Mouse (Mus musculus) ES-E14 (cell line): ENCODE data around the gene Mterf4. TPM values are rescaled to one million over a fixed set of nuclear protein-coding genes. Genes with fewer than 3 reads are reported as not detected.

Experiments
- DNase-seq: peaks from one replicate; pipeline ENCODE4 v3.0.0-alpha.2; 2013; ENCODE audit warnings: low read depth, low spot score
- H3K27ac ChIP-seq: 2 replicates; pipeline ENCODE4 v1.5.1; 2012; ENCODE audit warnings: low read depth, mild to moderate bottlenecking, low read length, moderate library complexity, mixed read lengths; ENCODE audit not compliant: poor library complexity, insufficient read depth, severe bottlenecking
- H3K36me3 ChIP-seq: 2 replicates; pipeline ENCODE4 v1.6.1; 2012; ENCODE audit warnings: mild to moderate bottlenecking, low read length, moderate library complexity, mixed read lengths; ENCODE audit not compliant: control insufficient read depth, poor library complexity, insufficient read depth, severe bottlenecking
- H3K4me1 ChIP-seq, 2 experiments: fragments of 150-350 bp in 1 of 2; sonication (generic) in 1 of 2; 2 replicates each; pipeline ENCODE4 v1.6.1; 2012; ENCODE audit warnings: low read length in 2 of 2, mild to moderate bottlenecking in 1 of 2, mixed read lengths in 1 of 2; ENCODE audit not compliant: control insufficient read depth in 2 of 2, insufficient read depth in 2 of 2, poor library complexity in 1 of 2
- H3K4me3 ChIP-seq, 2 experiments: fragments of 150-350 bp in 1 of 2; sonication (generic) in 1 of 2; 2 replicates each; pipeline ENCODE4 v1.5.1; 2012; ENCODE audit warnings: low read length in 2 of 2, low read depth in 1 of 2, mild to moderate bottlenecking in 1 of 2, mixed read lengths in 1 of 2; ENCODE audit not compliant: insufficient read depth in 1 of 2, poor library complexity in 1 of 2, severe bottlenecking in 1 of 2
- H3K9ac ChIP-seq: 2 replicates; pipeline ENCODE4 v1.6.1; 2012; ENCODE audit warnings: low read depth, mild to moderate bottlenecking, low read length, mixed read lengths; ENCODE audit not compliant: poor library complexity, insufficient read depth, severe bottlenecking
- H3K9me3 ChIP-seq: fragments of 150-350 bp; sonication (generic); 2 replicates; pipeline ENCODE4 v1.6.1; 2012; ENCODE audit warnings: low read depth, mild to moderate bottlenecking, low read length; ENCODE audit not compliant: control insufficient read depth, insufficient read depth
- CHD2 ChIP-seq: IDR thresholded peaks from 2 replicates; pipeline ENCODE4 v1.6.1; 2014; ENCODE audit warnings: mild to moderate bottlenecking, low read depth, low read length, inconsistent platforms
- HCFC1 ChIP-seq: IDR thresholded peaks from 2 replicates; pipeline ENCODE4 v1.6.1; 2012; ENCODE audit warnings: low read length, inconsistent platforms, borderline replicate concordance; ENCODE audit not compliant: insufficient read depth
- MAFK ChIP-seq: IDR thresholded peaks from 2 replicates; pipeline ENCODE4 v1.6.1; 2014; ENCODE audit warnings: mild to moderate bottlenecking, low read depth, low read length, inconsistent platforms; ENCODE audit not compliant: insufficient read depth
- ZC3H11A ChIP-seq: IDR thresholded peaks from 2 replicates; pipeline ENCODE4 v1.6.1; 2012; ENCODE audit warnings: low read depth, mild to moderate bottlenecking, inconsistent platforms, low read length, borderline replicate concordance
- ZNF384 ChIP-seq: IDR thresholded peaks from 2 replicates; pipeline ENCODE4 v1.6.1; 2012; ENCODE audit warnings: low read depth, low read length, inconsistent platforms
- in situ Hi-C, 2 experiments: fragments of 600-800 bp; cut with MboI; formaldehyde crosslinking; loops; one replicate each; pipeline ENCODE4 v1.15.1; 2025; ENCODE audit warnings: low sequenced_read_pairs in 2 of 2, inconsistent platforms in 1 of 2; ENCODE audit not compliant: unreplicated experiment in 2 of 2
- total RNA-seq: library from RNA; depleted of rRNA; stranded (reverse); fragments of 300-350 nt; gene quantifications from 2 replicates; pipeline ENCODE4 v1.2.3, GENCODE M21; 2012; rRNA removed

Mterf4 gene
- total RNA-seq, 1 experiment: 38.9 TPM

- no peaks in the 10 kb centered on the region for H3K9me3 ChIP-seq
- no peak for DNase-seq
- no peak overlapping the region for H3K4me3 ChIP-seq
- no peak overlapping the region for H3K27ac ChIP-seq
- H3K9ac ChIP-seq: no peak overlapping the region
- H3K4me1 ChIP-seq: peaks cover under 1 to 4% of the 10 kb centered on the region in 2 experiments; a peak in 2 of 4 replicates
- in situ Hi-C loops: no loop called here
- TF ChIP-seq CHD2 (no peak), ZC3H11A (no peak), MAFK (no peak), ZNF384 (no peak), HCFC1 (no peak)
- H3K36me3 ChIP-seq: peaks cover 12% of the 10 kb centered on the region; the same call in 1 of the 2 replicates
These were observed 48.2 kb downstream of the Mterf4 start for GRCm38 (mm10) chr1:93257560-93257959.

DNA sequence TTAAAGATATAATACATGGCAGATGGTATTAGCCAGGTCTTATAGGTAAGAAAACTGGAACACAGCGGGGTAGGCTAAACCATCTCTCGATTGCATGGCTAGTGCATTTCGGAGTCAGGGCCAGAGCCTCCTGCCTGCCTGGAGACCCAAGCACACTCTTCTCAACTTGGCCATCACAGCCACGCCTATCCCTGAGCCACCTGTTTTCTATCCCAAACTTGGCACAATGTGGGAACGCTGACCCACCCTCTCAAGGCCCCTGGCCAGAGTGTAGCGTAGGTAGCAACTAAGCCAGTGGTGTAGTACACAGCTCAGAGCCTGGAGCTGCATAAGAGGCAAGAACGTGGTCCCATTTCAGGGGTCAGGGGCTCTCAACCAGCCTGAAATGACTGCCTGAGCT lies 50.0 kb downstream of the Mterf4 start:
- TF ChIP-seq ZNF384 (no peak), ZC3H11A (no peak), HCFC1 (no peak), CHD2 (no peak), MAFK (no peak)
- DNase-seq: no peak
- H3K9ac ChIP-seq: no peak overlapping the region
- H3K4me3 ChIP-seq: no peak overlapping the region
- no peaks in the 10 kb centered on the region for H3K9me3 ChIP-seq
- peaks cover 6% of the 10 kb centered on the region; the same call in 1 of the 2 replicates for H3K36me3 ChIP-seq
- in situ Hi-C loops: no loop called here
- no peak overlapping the region for H3K27ac ChIP-seq
- H3K4me1 ChIP-seq: peaks cover 2 to 6% of the 10 kb centered on the region in 2 experiments; a peak in 2 of 4 replicates

- DNase-seq: no peak
- Histone ChIP-seq H3K9me3 (no peaks in the 10 kb centered on the region), H3K36me3 (no peaks in the 10 kb centered on the region), H3K9ac (no peak overlapping the region), H3K4me1 (peaks cover 2 to 3% of the 10 kb centered on the region in 2 experiments; a peak in 2 of 4 replicates), H3K4me3 (no peak overlapping the region), H3K27ac (no peak overlapping the region)
- TF ChIP-seq HCFC1: no peak
- TF ChIP-seq ZNF384: no peak
- no peak for TF ChIP-seq MAFK
- no peak for TF ChIP-seq CHD2
- TF ChIP-seq ZC3H11A: no peak
- in situ Hi-C loops: no loop called here
These were observed 53.1 kb downstream of the Mterf4 start for GRCm38 (mm10) chr1:93252586-93252985.

Other genes starting within 250 kb of the Mterf4 start
- 8.2 and 10.2 TPM in 2 replicates for gene Kif1a, start 204.0 kb downstream of the Mterf4 start, total RNA-seq
- not detected in 2 replicates for gene Agxt, start 170.7 kb downstream of the Mterf4 start, total RNA-seq
- 0.62 and 0.90 TPM in 2 replicates for gene 2310007B03Rik, start 145.0 kb downstream of the Mterf4 start, total RNA-seq
- 3.1 and 3.2 TPM in 2 replicates for gene Crocc2, start 137.2 kb downstream of the Mterf4 start, total RNA-seq
- 11.8 and 13.3 TPM in 2 replicates for gene Sned1, start 70.1 kb downstream of the Mterf4 start, total RNA-seq
- 18.6 and 22.0 TPM in 2 replicates for gene Ppp1r7, start 36.9 kb upstream of the Mterf4 start, total RNA-seq
- 34.4 and 36.8 TPM in 2 replicates for gene Pask, start 37.6 kb upstream of the Mterf4 start, total RNA-seq
- gene Ano7, start 68.0 kb upstream of the Mterf4 start, total RNA-seq: 0.13 and 0.21 TPM in 2 replicates
- gene Hdlbp, start 172.9 kb upstream of the Mterf4 start, total RNA-seq: 85.7 and 147 TPM in 2 replicates
- gene Farp2, start 206.2 kb upstream of the Mterf4 start, total RNA-seq: 2.5 and 2.8 TPM in 2 replicates